Mouse (Mus musculus) hindbrain, embryonic 13.5 days (tissue): ENCODE measurements around the gene Trim40. TPM values are rescaled to one million over a fixed set of nuclear protein-coding genes. Genes with fewer than 3 reads are reported as not detected.
"Not testable (repeated sequence)": the region's sequence is repeated elsewhere in the genome, so short reads cannot be mapped to it uniquely, and the experiment has no call there.

Experiments
- ATAC-seq: fragments of 200-750 bp; cut with Nextera tagmentation; 2 replicates; pipeline ENCODE4 v1.8.0; 2017; ENCODE audit warnings: moderate TSS enrichment; ENCODE audit not compliant: low FRiP score
- H3K27ac ChIP-seq: fragments of 300-500 bp; sonication (generic); 2 replicates; pipeline ENCODE4 v1.5.1; 2015; ENCODE audit warnings: inconsistent platforms, mild to moderate bottlenecking, moderate library complexity
- H3K27me3 ChIP-seq: fragments of 300-500 bp; sonication (generic); 2 replicates; pipeline ENCODE4 v1.6.1; 2015; ENCODE audit warnings: mild to moderate bottlenecking, inconsistent platforms
- H3K36me3 ChIP-seq: fragments of 300-500 bp; sonication (generic); 2 replicates; pipeline ENCODE4 v1.6.1; 2015; ENCODE audit warnings: mild to moderate bottlenecking, inconsistent platforms
- H3K4me1 ChIP-seq: fragments of 300-500 bp; sonication (generic); replicated peaks from 2 replicates; pipeline ENCODE4 v1.6.1; 2015; ENCODE audit warnings: inconsistent platforms
- H3K4me2 ChIP-seq: fragments of 300-500 bp; sonication (generic); 2 replicates; pipeline ENCODE4 v1.6.1; 2015; ENCODE audit warnings: inconsistent platforms, mild to moderate bottlenecking, moderate library complexity
- H3K4me3 ChIP-seq: fragments of 300-500 bp; sonication (generic); 2 replicates; pipeline ENCODE4 v1.5.1; 2015; ENCODE audit warnings: mild to moderate bottlenecking, inconsistent platforms
- H3K9ac ChIP-seq: fragments of 300-500 bp; sonication (generic); 2 replicates; pipeline ENCODE4 v1.6.1; 2015; ENCODE audit warnings: mild to moderate bottlenecking, inconsistent platforms
- H3K9me3 ChIP-seq: fragments of 300-500 bp; sonication (generic); 2 replicates; pipeline ENCODE4 v1.6.1; 2016; ENCODE audit warnings: inconsistent platforms
- WGBS: fragments of 180-500 bp; shearing (Covaris S2); methylation state at CpG from one replicate; pipeline ENCODE4 v1.1.7; 2015; 5-methylcytosine and 5-hydroxymethylcytosine counted together
- polyA plus RNA-seq: library from polyadenylated mRNA; unstranded; fragments of >200 nt; fragmentation: Nextera tagmentation; extraction: Ambion mirVana; gene quantifications from 2 replicates; pipeline ENCODE4 v1.2.1, GENCODE M21; 2015

Trim40 gene
- polyA plus RNA-seq, 1 experiment from 2014 or later: not detected

DNA sequence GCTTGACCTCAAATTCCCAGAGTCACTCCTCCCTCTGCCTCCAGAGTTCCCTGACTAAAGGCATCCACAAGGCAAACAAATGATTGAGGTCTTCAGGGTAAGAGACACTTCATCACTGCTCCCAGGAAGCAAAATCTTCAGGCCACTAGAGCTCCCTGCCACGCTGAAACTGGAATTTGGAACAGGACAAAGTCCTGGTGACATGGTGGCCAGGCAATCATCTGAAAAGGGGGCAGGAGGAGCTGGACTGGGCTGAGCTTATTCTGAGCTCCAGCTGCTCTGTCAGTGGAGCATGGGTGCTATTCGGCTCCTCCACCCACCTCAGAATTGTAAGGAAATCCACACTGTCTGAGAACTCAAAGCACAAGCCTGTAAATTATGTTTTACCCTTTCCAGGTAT, 22.1 kb upstream of the Trim40 start:
- 77% methylated on average over 2 of the region's 2 CpGs for WGBS
- H3K4me3 ChIP-seq: no peak overlapping the region
- H3K27ac ChIP-seq: no peak overlapping the region
- H3K9me3 ChIP-seq: no peaks in the 10 kb centered on the region
- H3K36me3 ChIP-seq: no peaks in the 10 kb centered on the region
- ATAC-seq: no peak
- 0 out of 2 replicates have a peak, but pooled peaks cover 7% of the 10 kb centered on the region for H3K27me3 ChIP-seq
- H3K4me2 ChIP-seq: no peak overlapping the region
- H3K9ac ChIP-seq: no peak overlapping the region
- H3K4me1 ChIP-seq: no peaks in the 10 kb centered on the region

DNA sequence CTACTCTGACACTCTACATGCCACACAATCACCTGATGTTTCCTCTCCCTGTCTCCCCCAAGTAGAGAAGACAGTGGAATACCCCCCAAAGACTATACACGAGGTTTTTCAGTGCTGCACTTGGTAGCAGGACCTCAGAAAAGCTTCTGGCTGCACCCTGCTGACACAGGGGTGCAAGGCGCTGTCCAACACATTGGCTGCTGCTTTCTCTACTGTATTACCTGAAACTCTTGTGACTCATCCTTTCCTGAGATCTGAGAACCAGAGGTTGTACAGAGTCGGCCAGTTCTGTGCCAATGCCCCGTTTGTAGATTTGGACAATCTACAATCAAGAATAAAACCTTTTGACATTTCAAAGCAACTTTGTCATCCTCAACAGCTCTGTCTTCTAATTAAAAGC, 19.9 kb upstream of the Trim40 start:
- Histone ChIP-seq H3K36me3 (no peaks in the 10 kb centered on the region), H3K9me3 (no peaks in the 10 kb centered on the region), H3K27ac (no peak overlapping the region), H3K9ac (no peak overlapping the region), H3K4me1 (no peaks in the 10 kb centered on the region), H3K4me2 (no peak overlapping the region), H3K27me3 (0 out of 2 replicates have a peak, but pooled peaks cover 7% of the 10 kb centered on the region), H3K4me3 (no peak overlapping the region)
- WGBS: 69% methylated on average over 4 of the region's 4 CpGs
- ATAC-seq: no peak

- no peak overlapping the region for H3K27ac ChIP-seq
- no peak for ATAC-seq
Observed at GRCm38 (mm10) chr17:36908235-36908634, 18.3 kb upstream of the Trim40 start.

DNA sequence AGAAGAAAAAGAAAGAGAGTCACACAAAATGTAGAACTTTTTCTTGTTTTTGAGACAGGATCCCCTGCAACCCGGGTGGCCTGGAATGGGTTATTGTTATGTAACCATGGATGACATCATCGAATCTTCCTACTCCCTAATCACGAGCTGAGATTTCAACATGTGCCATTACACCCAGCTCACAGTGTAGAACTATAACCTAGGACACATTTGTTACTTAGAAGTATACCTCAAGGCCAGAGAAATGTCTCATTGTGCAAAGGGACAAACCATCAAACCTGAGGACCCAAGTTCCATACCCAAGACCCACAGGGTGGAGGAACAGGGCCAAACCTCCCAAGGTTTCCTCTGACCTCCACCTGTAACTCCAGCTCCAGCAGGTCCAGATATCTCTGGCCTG, 13.7 kb upstream of the Trim40 start:
- no peak overlapping the region for H3K9ac ChIP-seq
- no peaks in the 10 kb centered on the region for H3K36me3 ChIP-seq
- ATAC-seq: no peak
- no peak overlapping the region for H3K27ac ChIP-seq
- H3K9me3 ChIP-seq: no peaks in the 10 kb centered on the region
- H3K27me3 ChIP-seq: no peaks in the 10 kb centered on the region
- WGBS: 75% methylated on average over 3 of the region's 3 CpGs
- no peak overlapping the region for H3K4me3 ChIP-seq
- H3K4me1 ChIP-seq: no peaks in the 10 kb centered on the region
- H3K4me2 ChIP-seq: no peak overlapping the region

More at GRCm38 (mm10) chr17:36908235-36908634, 18.3 kb upstream of the Trim40 start:
- Histone ChIP-seq H3K36me3 (no peaks in the 10 kb centered on the region), H3K4me2 (no peak overlapping the region), H3K4me1 (no peaks in the 10 kb centered on the region), H3K27me3 (0 out of 2 replicates have a peak, but pooled peaks cover 7% of the 10 kb centered on the region), H3K4me3 (no peak overlapping the region), H3K9me3 (no peaks in the 10 kb centered on the region), H3K9ac (no peak overlapping the region)
- 45% methylated on average over 1 of the region's 1 CpGs for WGBS

DNA sequence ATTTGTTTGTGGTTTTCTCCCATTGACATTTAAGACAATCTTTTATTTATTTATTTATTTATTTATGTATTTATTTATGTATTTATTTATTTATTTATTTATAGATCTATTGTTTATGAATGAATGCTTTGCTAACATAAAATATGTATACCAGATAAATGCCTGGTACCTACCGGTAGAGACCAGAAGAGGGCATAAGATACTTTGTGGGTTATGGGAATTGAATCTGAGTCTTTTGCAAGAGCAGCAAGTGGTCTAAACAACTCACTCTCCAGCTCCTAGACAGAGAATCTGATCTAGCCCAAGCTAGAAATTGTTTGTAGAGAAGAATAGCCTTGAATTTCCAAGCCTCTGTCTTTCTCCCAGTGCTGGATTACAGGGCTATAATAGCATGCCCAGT, 10.8 kb upstream of the Trim40 start:
- no peak overlapping the region for H3K4me2 ChIP-seq
- H3K4me1 ChIP-seq: no peaks in the 10 kb centered on the region
- no peak for ATAC-seq
- no peaks in the 10 kb centered on the region for H3K36me3 ChIP-seq
- 39% methylated on average over 1 of the region's 1 CpGs for WGBS
- H3K27ac ChIP-seq: no peak overlapping the region
- H3K9ac ChIP-seq: no peak overlapping the region
- H3K27me3 ChIP-seq: no peaks in the 10 kb centered on the region
- no peak overlapping the region for H3K4me3 ChIP-seq
- no peaks in the 10 kb centered on the region for H3K9me3 ChIP-seq

- Histone ChIP-seq H3K9ac (no peak overlapping the region), H3K27ac (no peak overlapping the region), H3K27me3 (no peaks in the 10 kb centered on the region), H3K36me3 (no peaks in the 10 kb centered on the region), H3K9me3 (no peaks in the 10 kb centered on the region), H3K4me3 (no peak overlapping the region), H3K4me2 (no peak overlapping the region), H3K4me1 (no peaks in the 10 kb centered on the region)
- WGBS: 87% methylated on average over 5 of the region's 5 CpGs
- ATAC-seq: no peak
Observed at GRCm38 (mm10) chr17:36900001-36900400, 10.1 kb upstream of the Trim40 start.

DNA sequence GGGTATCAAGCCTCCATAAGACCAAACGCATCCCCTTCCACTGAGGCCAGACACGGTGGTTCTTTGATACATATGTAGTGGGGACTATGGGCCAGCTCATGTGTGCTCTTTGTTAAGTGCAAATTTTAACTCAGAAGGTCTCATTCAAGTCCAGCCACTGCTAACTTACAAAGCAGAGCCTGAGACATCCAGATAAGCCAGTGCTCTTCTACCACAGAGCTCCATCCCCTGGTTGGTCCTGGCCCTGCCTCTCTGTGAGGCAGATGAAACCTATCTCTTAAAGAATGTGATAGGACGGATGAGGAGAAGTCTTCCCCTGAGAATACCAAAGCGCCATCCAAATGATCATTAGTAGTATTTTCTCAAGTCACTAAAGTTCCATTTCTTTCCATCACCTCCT, 9.5 kb upstream of the Trim40 start:
- Histone ChIP-seq H3K27me3 (no peaks in the 10 kb centered on the region), H3K4me2 (no peak overlapping the region), H3K9me3 (no peaks in the 10 kb centered on the region), H3K27ac (no peak overlapping the region), H3K4me3 (no peak overlapping the region), H3K9ac (no peak overlapping the region), H3K4me1 (no peaks in the 10 kb centered on the region), H3K36me3 (no peaks in the 10 kb centered on the region)
- ATAC-seq: no peak
- 92% methylated on average over 4 of the region's 4 CpGs for WGBS

GRCm38 (mm10) chr17:36897552-36898205, 7.8 kb upstream of the Trim40 start, which contains the start of gene Trim31:
TSS of gene Trim31 (plus strand) at chr17:36898118.
- 68% methylated on average over 6 of the region's 6 CpGs for WGBS
- Histone ChIP-seq H3K27ac (no peak within 1 kb of the TSS), H3K9me3 (no peaks in the 10 kb centered on the region), H3K4me3 (no peak within 1 kb of the TSS), H3K36me3 (no peaks in the 10 kb centered on the region), H3K4me2 (no peak within 1 kb of the TSS), H3K27me3 (no peaks in the 10 kb centered on the region), H3K4me1 (no peaks in the 10 kb centered on the region), H3K9ac (no peak within 1 kb of the TSS)
- ATAC-seq: no peak

GRCm38 (mm10) chr17:36897065-36897464, 7.1 kb upstream of the Trim40 start:
- no peak overlapping the region for H3K4me3 ChIP-seq
- H3K4me2 ChIP-seq: no peak overlapping the region
- no peak overlapping the region for H3K27ac ChIP-seq
- no peak for ATAC-seq
- no peaks in the 10 kb centered on the region for H3K27me3 ChIP-seq
- H3K9ac ChIP-seq: no peak overlapping the region
- no peaks in the 10 kb centered on the region for H3K9me3 ChIP-seq
- no peaks in the 10 kb centered on the region for H3K4me1 ChIP-seq
- H3K36me3 ChIP-seq: no peaks in the 10 kb centered on the region

DNA sequence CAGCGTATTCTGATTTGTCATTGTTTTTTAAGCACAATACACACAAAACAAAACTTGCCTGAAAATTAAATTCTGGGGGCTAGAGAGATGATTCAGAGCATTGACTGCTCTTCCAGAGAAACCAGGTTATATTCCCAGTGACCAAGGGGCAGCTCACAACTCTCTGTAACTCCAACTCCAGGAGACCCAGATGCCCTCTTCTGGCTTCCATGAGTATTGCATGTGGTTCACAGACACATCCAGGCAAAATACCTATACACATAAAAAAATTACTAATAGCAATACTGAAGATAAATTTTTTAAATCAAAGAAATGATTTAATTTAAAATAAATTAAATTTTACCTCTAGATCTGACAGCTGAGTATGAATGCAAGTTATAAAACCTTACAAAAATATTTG, 6.7 kb upstream of the Trim40 start:
- Histone ChIP-seq H3K9ac (no peak overlapping the region), H3K27me3 (no peaks in the 10 kb centered on the region), H3K36me3 (no peaks in the 10 kb centered on the region), H3K4me3 (no peak overlapping the region), H3K4me2 (no peak overlapping the region), H3K4me1 (no peaks in the 10 kb centered on the region), H3K27ac (no peak overlapping the region), H3K9me3 (no peaks in the 10 kb centered on the region)
- 81% methylated on average over 1 of the region's 1 CpGs for WGBS
- no peak for ATAC-seq

GRCm38 (mm10) chr17:36893387-36893786, 3.5 kb upstream of the Trim40 start:
- 83% methylated on average over 5 of the region's 5 CpGs for WGBS
- Histone ChIP-seq H3K4me2 (no peak overlapping the region), H3K36me3 (no peaks in the 10 kb centered on the region), H3K9me3 (no peaks in the 10 kb centered on the region), H3K27me3 (0 out of 2 replicates have a peak, but pooled peaks cover 2% of the 10 kb centered on the region), H3K27ac (no peak overlapping the region), H3K4me1 (no peaks in the 10 kb centered on the region), H3K9ac (no peak overlapping the region), H3K4me3 (no peak overlapping the region)
- no peak for ATAC-seq

GRCm38 (mm10) chr17:36892362-36892761, 2.4 kb upstream of the Trim40 start:
- Histone ChIP-seq H3K36me3 (no peaks in the 10 kb centered on the region), H3K4me3 (no peak overlapping the region), H3K9me3 (no peaks in the 10 kb centered on the region), H3K9ac (no peak overlapping the region), H3K4me2 (no peak overlapping the region), H3K27ac (no peak overlapping the region), H3K4me1 (no peaks in the 10 kb centered on the region), H3K27me3 (0 out of 2 replicates have a peak, but pooled peaks cover 2% of the 10 kb centered on the region)
- peak; percentile 59; the same call in 1 of the 2 replicates for ATAC-seq
- 18% methylated on average over 2 of the region's 2 CpGs for WGBS

- not testable (repeated sequence) for H3K9ac ChIP-seq, H3K36me3 ChIP-seq, H3K4me1 ChIP-seq, H3K4me2 ChIP-seq, H3K27me3 ChIP-seq, H3K4me3 ChIP-seq, H3K9me3 ChIP-seq, ATAC-seq, H3K27ac ChIP-seq
- WGBS: 91% methylated on average over 1 of the region's 1 CpGs
Observed at GRCm38 (mm10) chr17:36891496-36891895, 1.6 kb upstream of the Trim40 start.
